Mouse (Mus musculus): ENCODE data around the gene Bcas3. TPM values are rescaled to one million over a fixed set of nuclear protein-coding genes. Genes with fewer than 3 reads are reported as not detected.
A peak's percentile ranks its signal among the peaks of the same experiment; 100 is the strongest.

The Bcas3 gene
- polyA plus RNA-seq, 1 experiment from 2014 or later, result 28.2 TPM

DNA sequence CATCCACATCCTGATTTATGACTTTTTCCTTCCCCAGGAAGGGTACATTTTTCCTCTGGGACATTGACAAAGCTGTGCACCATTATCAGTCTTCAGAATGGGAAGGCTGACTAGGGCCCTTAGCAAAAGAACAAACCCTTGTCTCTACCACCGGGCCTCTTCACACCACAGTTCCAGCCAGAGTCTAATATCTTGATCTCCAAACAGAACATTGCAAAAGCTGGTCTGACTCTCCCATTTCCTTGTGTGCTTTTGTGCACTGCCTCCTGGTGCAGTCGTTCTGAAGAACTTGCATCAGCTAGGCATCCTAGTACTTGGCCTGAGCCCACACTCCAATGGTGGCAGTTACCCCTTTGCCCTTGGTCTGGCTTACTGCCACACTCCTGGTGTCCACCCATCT is 425.0 kb downstream of the Bcas3 start:
- Histone ChIP-seq H3K4me3 (replicated peaks) (no peak overlapping the region), H3K9me3 (replicated peaks) (no peaks in the 10 kb centered on the region), H3K27me3 (no peaks in the 10 kb centered on the region), H3K27ac (no peak overlapping the region), H3K4me1 (peaks cover 40% of the 10 kb centered on the region), H3K4me2 (no peak overlapping the region), H3K9ac (no peak overlapping the region), H3K36me3 (no peaks in the 10 kb centered on the region)
- WGBS, result 65% methylated on average over 2 of the region's 2 CpGs
- ATAC-seq (replicated peaks; ENCODE audit: low FRiP score), result no peak

DNA sequence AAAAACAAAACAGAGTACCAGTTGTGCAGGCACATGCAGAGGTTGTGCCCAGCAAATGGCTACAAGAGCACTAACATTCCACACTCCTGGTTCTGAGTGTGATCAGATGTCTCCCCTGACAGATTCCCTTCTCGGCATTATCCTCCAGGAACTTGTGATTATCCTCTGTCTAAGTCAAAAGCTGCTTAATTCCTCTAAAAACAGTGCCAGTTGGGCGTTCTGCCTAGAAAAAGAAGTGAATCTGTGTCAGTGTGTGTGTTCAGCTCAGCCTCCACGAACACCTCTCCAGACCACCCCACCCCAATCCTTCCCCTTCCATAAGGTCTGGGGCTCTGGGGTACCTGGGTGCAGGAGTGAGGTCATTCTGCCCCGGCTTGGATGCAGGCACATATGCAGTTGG is 427.3 kb downstream of the Bcas3 start:
- no peak for ATAC-seq (replicated peaks; ENCODE audit: low FRiP score)
- Histone ChIP-seq H3K36me3 (no peaks in the 10 kb centered on the region), H3K27me3 (no peaks in the 10 kb centered on the region), H3K9ac (no peak overlapping the region), H3K4me1 (peaks cover 26% of the 10 kb centered on the region), H3K9me3 (replicated peaks) (no peaks in the 10 kb centered on the region), H3K27ac (no peak overlapping the region), H3K4me3 (replicated peaks) (no peak overlapping the region), H3K4me2 (no peak overlapping the region)
- 79% methylated on average over 4 of the region's 4 CpGs for WGBS

DNA sequence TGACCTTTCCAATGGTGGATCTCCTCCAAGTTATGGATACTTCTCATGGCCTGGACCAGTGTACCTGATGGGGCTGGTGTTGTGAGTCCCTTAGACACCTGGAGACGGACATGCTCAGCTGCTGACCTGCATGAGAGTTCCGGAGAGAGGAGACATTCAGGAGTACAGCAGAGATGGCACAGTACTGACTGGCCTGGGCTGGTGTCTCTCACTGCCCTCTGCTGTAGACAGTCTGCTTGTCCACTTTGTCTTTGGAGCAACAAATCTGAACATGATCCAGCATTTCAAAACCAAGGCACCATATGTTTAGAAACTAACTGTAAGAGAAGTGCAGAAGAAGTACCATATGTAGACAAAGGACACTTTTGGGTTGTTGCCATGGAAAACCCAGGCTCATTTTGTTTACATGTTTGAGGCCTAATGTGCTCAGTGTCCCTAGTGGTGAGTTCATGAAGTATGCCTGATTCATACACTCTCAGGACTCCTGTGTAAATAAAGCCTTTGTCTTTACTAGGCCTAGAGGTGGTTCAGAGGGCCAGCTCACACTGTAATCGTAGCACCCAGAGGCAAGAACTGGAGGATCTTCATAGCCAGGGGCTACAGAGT is 433.2 kb downstream of the Bcas3 start:
- no peak for ATAC-seq (replicated peaks; ENCODE audit: low FRiP score)
- Histone ChIP-seq H3K4me3 (replicated peaks) (no peak overlapping the region), H3K36me3 (no peaks in the 10 kb centered on the region), H3K9ac (no peak overlapping the region), H3K27ac (no peak overlapping the region), H3K4me2 (no peak overlapping the region), H3K9me3 (replicated peaks) (no peaks in the 10 kb centered on the region), H3K4me1 (peaks cover 23% of the 10 kb centered on the region), H3K27me3 (no peaks in the 10 kb centered on the region)
- 77% methylated on average over 3 of the region's 3 CpGs for WGBS

DNA sequence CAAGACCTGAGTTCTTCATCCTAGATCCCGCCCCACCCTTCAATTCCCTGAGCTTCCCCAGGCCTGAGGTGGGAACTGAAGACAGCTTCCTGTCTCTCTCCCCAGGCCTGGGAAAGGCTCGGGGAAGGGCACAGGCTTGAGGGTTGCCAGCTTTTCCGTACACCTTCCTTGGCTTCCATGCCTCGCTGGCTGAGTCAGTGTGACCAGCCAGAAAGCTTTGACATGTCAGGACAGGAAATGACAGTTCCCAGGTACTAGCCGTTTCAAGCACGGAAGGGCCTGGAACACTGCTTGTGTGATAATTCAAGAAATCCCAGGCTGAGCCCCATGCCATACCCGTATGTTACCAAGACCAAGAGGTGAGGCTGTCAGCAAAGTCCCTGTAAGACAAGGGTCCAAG is 436.8 kb downstream of the Bcas3 start:
- Histone ChIP-seq H3K9me3 (replicated peaks) (no peaks in the 10 kb centered on the region), H3K27me3 (no peaks in the 10 kb centered on the region), H3K4me1 (peaks cover 50% of the 10 kb centered on the region), H3K9ac (no peak overlapping the region), H3K27ac (no peak overlapping the region; the same call in 1 of the 2 replicates), H3K36me3 (no peaks in the 10 kb centered on the region), H3K4me2 (no peak overlapping the region), H3K4me3 (replicated peaks) (no peak overlapping the region)
- 79% methylated on average over 7 of the region's 7 CpGs for WGBS
- no peak for ATAC-seq (replicated peaks; ENCODE audit: low FRiP score)

DNA sequence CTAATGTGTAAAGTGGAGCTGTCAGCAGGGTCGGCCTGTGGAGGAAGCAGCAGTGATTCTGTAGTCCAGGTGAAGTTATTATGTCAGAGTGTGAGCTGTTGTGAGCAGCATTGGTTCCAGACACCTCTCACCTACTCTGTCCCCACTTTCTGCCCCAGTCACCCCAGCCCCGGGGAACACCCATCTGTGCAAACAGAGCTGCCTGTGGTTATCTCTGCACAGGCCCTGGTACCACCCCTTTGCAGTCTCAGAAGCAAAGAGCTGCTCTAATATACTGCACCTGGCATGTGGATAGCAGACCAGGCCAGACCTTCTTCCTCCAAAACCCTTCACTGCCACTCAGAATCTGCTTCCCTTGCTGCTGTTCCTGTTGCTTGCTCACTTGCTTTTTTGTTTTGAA is 437.3 kb downstream of the Bcas3 start:
- H3K4me3 ChIP-seq (replicated peaks), result no peak overlapping the region
- H3K27ac ChIP-seq, result peak overlapping the region; percentile 82
- H3K9me3 ChIP-seq (replicated peaks), result no peaks in the 10 kb centered on the region
- H3K27me3 ChIP-seq, result no peaks in the 10 kb centered on the region
- H3K4me2 ChIP-seq, result no peak overlapping the region
- peaks cover 50% of the 10 kb centered on the region for H3K4me1 ChIP-seq
- ATAC-seq (replicated peaks; ENCODE audit: low FRiP score), result peak; percentile 48; the same call in 1 of the 2 replicates
- 69% methylated on average over 2 of the region's 2 CpGs for WGBS
- no peaks in the 10 kb centered on the region for H3K36me3 ChIP-seq
- H3K9ac ChIP-seq, result no peak overlapping the region

DNA sequence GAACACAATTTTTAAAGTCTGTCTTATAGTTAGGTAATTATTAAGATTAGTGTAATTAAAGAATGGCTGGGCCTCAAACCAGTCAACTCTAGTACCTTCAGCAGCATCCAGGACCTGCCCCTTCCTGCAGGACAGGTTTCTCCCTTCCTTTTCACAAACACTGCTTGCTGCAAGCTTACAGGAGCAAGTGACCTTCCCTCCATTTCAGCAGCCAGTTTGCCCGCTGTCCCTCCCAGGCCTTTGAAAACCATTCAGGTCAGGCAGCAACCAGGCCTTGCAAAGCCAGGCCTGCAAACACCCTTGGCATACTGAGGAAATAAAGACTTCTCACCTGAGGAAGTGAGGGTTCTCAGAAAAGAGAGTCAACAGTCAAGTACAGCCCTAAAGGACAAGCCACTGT is 438.2 kb downstream of the Bcas3 start:
- Histone ChIP-seq H3K27ac (peak overlapping the region; percentile 82), H3K4me3 (replicated peaks) (no peak overlapping the region), H3K27me3 (no peaks in the 10 kb centered on the region), H3K36me3 (no peaks in the 10 kb centered on the region), H3K4me2 (no peak overlapping the region), H3K9ac (no peak overlapping the region), H3K9me3 (replicated peaks) (no peaks in the 10 kb centered on the region), H3K4me1 (peaks cover 46% of the 10 kb centered on the region)
- 74% methylated on average over 1 of the region's 1 CpGs for WGBS
- no peak for ATAC-seq (replicated peaks; ENCODE audit: low FRiP score)

DNA sequence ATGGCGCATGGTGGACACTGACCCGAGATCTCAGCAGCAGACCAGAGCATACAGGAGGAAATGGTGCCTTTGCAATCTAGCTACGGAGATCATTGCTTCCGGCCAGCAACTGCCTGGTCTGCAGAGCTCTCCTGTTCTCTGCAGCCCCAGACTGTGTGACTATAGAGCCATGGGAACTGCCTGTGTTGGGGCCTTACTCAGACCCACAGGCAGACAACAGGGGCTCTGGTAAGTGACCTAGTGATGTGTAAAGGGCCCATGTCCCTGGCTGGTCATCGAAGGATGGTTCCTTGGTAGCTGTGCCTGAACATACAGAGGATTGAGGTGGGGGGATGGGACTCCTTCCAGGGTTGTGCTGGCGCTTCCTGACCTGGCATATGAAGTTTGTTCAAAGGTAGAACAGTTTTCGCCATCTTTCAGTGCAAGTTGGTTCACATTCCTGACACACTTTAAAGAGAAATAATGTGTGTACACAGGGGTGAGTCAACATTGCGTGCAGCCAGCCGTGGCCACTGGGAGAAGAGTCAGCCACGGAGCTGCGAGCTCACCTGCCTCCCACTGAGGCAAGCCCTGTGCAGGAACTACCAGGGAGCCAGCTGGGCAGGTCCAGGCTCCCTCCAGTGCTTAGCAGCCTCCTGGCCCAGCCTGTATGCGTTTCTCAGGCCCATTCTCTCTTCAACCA is 439.7 kb downstream of the Bcas3 start:
- H3K27me3 ChIP-seq, result no peaks in the 10 kb centered on the region
- no peak overlapping the region for H3K4me3 ChIP-seq (replicated peaks)
- peaks cover 38% of the 10 kb centered on the region for H3K4me1 ChIP-seq
- no peak overlapping the region for H3K4me2 ChIP-seq
- no peaks in the 10 kb centered on the region for H3K9me3 ChIP-seq (replicated peaks)
- H3K27ac ChIP-seq, result peak overlapping the region; percentile 82
- WGBS, result 57% methylated on average over 12 of the region's 12 CpGs
- no peaks in the 10 kb centered on the region for H3K36me3 ChIP-seq
- ATAC-seq (replicated peaks; ENCODE audit: low FRiP score), result peak; percentile 88
- no peak overlapping the region for H3K9ac ChIP-seq

DNA sequence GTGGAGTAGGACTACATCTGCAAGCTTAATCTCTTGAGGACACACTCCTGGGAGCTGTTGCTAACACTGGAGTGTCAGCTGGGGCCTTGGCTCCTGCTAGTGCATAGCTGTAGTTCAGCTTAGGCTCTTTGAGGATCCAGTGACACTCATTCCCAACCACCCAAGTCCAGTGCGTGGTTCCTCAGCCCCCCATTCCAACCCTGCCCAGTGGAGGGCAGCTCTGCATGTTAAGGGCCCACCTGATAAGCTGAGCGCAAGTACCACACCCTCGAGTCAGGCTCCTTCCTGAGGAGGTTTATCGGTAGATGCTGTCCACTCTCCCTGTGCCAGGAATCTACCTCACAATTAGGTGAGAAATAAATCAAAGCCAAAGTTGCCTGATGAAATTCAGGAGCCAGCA is 446.5 kb downstream of the Bcas3 start:
- Histone ChIP-seq H3K9me3 (replicated peaks) (no peaks in the 10 kb centered on the region), H3K27ac (peak overlapping the region; percentile 41; the same call in 1 of the 2 replicates), H3K4me1 (peaks cover 30% of the 10 kb centered on the region), H3K27me3 (no peaks in the 10 kb centered on the region), H3K4me2 (peak overlapping the region; percentile 31; the same call in 1 of the 2 replicates), H3K4me3 (replicated peaks) (no peak overlapping the region), H3K9ac (no peak overlapping the region), H3K36me3 (no peaks in the 10 kb centered on the region)
- 66% methylated on average over 4 of the region's 4 CpGs for WGBS
- ATAC-seq (replicated peaks; ENCODE audit: low FRiP score), result no peak

DNA sequence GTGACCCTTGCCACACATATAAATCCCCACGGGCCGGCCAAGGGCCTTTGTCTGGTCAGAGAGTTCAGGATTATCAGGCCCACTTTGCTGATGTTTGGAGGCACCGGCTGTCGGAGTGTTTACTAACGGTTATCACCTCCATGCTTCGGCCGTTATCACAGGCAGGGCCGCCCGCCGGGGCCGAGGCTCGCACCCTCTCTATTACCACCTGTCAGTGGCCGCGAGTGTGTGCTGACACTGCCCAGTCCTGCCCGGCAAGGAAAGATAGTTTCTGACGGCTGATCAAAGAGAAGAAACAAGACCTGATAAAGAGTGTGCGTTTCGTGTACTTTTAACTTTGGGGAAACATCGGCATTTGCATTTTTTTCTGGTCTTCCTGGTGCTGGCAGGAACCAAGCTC is 446.9 kb downstream of the Bcas3 start:
- Histone ChIP-seq H3K9ac (no peak overlapping the region), H3K4me1 (peaks cover 30% of the 10 kb centered on the region), H3K9me3 (replicated peaks) (no peaks in the 10 kb centered on the region), H3K4me3 (replicated peaks) (no peak overlapping the region), H3K27me3 (no peaks in the 10 kb centered on the region), H3K36me3 (no peaks in the 10 kb centered on the region), H3K4me2 (peak overlapping the region; percentile 31; the same call in 1 of the 2 replicates), H3K27ac (peak overlapping the region; percentile 41; the same call in 1 of the 2 replicates)
- ATAC-seq (replicated peaks; ENCODE audit: low FRiP score), result 0 out of 2 replicates have a peak, but pooled peaks have one; percentile 55
- WGBS, result 24% methylated on average over 19 of the region's 19 CpGs

DNA sequence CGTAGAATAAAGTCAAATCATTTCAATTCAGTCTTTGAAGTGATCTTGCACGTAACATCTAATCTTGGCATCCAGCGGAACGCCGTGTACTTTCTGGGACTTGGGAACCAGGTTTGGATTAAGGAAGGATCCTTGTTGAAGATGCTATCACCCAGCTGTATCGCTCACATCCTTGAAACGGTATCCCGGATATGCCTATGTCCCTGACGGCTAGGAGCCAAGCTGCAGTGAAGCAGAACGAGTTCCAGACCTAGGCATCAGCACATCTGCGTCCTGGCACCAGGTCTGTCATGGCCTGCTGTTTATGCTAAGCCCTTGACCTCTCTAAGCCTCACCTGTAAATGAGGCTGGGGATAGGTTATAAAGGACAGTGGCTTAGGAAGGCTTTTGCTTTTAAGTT is 447.4 kb downstream of the Bcas3 start:
- ATAC-seq (replicated peaks; ENCODE audit: low FRiP score), result no peak
- WGBS, result 55% methylated on average over 11 of the region's 11 CpGs
- no peaks in the 10 kb centered on the region for H3K36me3 ChIP-seq
- no peaks in the 10 kb centered on the region for H3K9me3 ChIP-seq (replicated peaks)
- H3K27me3 ChIP-seq, result no peaks in the 10 kb centered on the region
- no peak overlapping the region for H3K4me3 ChIP-seq (replicated peaks)
- H3K9ac ChIP-seq, result no peak overlapping the region
- H3K27ac ChIP-seq, result 0 out of 2 replicates have a peak overlapping the region, but pooled peaks have one; percentile 7
- H3K4me2 ChIP-seq, result no peak overlapping the region
- peaks cover 30% of the 10 kb centered on the region for H3K4me1 ChIP-seq

DNA sequence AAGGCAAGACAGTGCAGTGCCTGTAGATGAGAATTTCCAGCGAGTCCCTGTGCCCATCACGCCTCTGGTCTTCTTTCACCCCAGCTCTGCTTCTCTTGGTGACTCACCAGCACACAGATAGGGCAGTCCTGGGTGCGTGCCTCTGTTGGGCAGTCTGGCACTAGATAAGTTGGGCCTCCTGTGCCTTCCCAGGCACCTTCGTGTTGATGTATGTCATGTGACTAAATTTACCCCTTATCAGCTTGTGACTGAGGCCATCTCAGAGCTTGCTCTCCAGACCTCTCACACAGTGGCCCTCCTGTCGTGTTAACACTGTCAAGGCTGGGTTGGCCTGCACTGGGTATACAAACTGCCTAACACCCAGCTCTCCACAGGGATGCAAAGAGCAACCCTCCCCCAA is 451.1 kb downstream of the Bcas3 start:
- 76% methylated on average over 5 of the region's 5 CpGs for WGBS
- no peak overlapping the region for H3K27ac ChIP-seq
- no peak overlapping the region for H3K4me3 ChIP-seq (replicated peaks)
- peak; percentile 70; the same call in 1 of the 2 replicates for ATAC-seq (replicated peaks; ENCODE audit: low FRiP score)
- H3K9me3 ChIP-seq (replicated peaks), result no peaks in the 10 kb centered on the region
- no peak overlapping the region for H3K4me2 ChIP-seq
- peaks cover 30% of the 10 kb centered on the region for H3K4me1 ChIP-seq
- H3K27me3 ChIP-seq, result no peaks in the 10 kb centered on the region
- H3K9ac ChIP-seq, result no peak overlapping the region
- H3K36me3 ChIP-seq, result no peaks in the 10 kb centered on the region

DNA sequence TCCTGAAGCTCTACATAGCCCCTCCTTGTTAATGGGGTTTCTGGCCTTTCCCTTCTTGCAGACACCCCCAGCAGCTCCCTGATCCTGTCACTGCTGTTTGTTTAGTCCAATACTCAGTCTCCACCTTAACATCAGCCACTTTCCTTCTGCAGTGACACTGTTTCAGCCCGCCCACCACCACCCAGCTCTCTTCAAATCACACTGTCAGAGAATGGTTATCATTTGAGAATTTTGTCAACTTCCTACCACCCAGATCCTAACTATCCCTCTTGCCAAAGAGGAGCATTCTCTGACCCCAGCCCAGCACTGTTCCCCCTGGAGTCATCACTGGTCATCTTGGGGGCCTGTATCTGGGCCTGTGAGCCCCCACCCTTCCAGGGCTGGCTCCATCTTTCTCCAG is 452.8 kb downstream of the Bcas3 start:
- WGBS, result 81% methylated on average over 1 of the region's 1 CpGs
- Histone ChIP-seq H3K9me3 (replicated peaks) (no peaks in the 10 kb centered on the region), H3K27ac (no peak overlapping the region)

More for the DNA sequence above, 452.8 kb downstream of the Bcas3 start:
- H3K4me2 ChIP-seq, result no peak overlapping the region
- no peak overlapping the region for H3K4me3 ChIP-seq (replicated peaks)
- peaks cover 15% of the 10 kb centered on the region for H3K4me1 ChIP-seq
- H3K36me3 ChIP-seq, result no peaks in the 10 kb centered on the region
- no peaks in the 10 kb centered on the region for H3K27me3 ChIP-seq
- no peak overlapping the region for H3K9ac ChIP-seq
- ATAC-seq (replicated peaks; ENCODE audit: low FRiP score), result no peak

Measured in kidney, embryonic 15.5 days (tissue).